Mouse (Mus musculus) megakaryocyte progenitor cell, adult 5-6 weeks (primary cell): Measurements from ENCODE around the gene Fgf9. TPM values are rescaled to one million over a fixed set of nuclear protein-coding genes. Genes with fewer than 3 reads are reported as not detected.

Experiments used
- ATAC-seq: replicated peaks from 2 replicates; pipeline ENCODE4 v1.8.0; 2016; ENCODE audit warnings: mild to moderate bottlenecking, moderate TSS enrichment, inconsistent platforms; ENCODE audit not compliant: poor library complexity
- total RNA-seq, 2 experiments: library from RNA; stranded (forward) in 1 of 2; stranded (reverse) in 1 of 2; fragments of 157-497, 149-512 nt in 1 of 2; fragments of 200-1000 nt in 1 of 2; gene quantifications; 2 replicates each; pipeline versions ENCODE4 v1.2.3 to v1.2.4; 2015 to 2017

Gene Fgf9
- total RNA-seq, 2 experiments from 2014 or later = not detected

DNA sequence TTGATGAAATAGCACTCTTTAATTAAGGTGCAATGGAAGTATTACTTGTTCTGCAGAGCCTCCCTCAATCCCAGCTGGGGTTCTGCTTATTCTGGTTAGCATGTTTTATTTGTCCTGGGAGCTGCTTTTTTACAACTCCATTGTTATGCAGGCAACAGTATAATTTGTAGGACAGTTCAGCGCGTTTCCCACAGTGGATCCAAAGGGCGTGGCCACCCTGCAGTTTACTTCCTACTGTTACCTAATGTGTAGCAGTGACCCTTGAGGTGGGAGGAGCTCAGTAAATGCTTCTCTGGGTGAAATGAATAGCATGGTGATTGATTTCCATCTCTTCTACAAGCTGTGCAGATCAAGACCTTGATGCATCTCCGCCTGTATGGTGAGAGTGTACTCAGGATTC lies 17.0 kb downstream of the Fgf9 start:
- no peak for ATAC-seq

DNA sequence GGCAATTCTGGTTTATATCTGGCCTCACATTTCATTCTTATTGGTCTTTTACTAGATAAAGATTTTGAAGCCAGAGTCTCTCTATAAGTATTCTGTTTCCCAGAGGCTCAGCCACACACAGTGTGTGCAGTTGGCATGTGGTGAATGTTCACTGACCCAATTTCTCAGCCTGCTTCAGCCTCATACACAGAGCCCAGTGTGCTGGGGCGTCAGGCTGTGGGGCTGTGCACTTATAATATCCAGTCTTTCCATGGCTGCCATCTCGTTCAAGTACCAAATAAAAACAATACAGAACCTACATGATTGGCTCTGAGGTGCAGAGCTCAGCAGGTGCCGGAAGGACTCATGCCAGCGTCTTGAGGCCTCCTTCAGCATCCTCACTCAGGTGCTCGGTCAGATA lies 19.1 kb downstream of the Fgf9 start:
- no peak for ATAC-seq

DNA sequence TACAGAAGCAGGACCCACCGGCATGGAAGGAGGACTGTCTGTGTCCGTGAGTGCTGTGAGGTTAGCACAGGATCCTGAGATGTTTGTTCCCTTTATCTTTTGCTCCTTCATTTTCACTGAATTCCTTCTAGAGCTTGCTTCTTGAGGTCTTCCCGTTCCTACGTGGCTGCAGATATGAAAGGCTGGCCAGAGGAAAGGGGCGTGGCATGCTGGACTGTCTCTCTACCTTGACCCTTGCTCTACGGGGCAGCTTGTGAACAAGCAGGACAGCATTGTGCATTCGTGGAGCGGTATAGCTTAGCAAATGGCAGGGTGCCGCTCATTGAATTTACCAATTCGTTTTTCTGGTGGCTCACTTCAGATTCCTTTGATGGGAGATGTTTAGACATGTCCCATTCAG lies 21.0 kb downstream of the Fgf9 start:
- no peak for ATAC-seq

- no peak for ATAC-seq
Measured at GRCm38 (mm10) chr14:58099599-58099998, 29.3 kb downstream of the Fgf9 start.

DNA sequence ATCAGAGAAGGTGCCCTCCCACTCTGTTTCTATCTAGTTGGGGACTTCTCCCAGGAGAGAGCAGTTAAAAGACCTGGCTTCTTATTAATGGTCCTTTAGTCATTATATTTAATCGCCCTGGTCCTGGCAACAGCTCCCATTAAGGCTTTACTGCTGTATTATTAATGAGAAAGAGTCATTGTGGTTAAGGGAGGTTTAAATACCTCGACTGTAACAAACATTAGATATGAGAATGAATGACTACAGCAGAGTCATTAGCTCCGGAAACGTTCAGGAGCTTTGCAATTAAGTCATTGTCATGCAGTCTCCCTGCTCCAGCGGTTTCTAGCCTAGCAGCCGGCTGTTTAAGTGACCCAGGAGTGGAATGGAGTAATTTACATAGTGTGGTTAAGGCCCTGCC lies 31.0 kb downstream of the Fgf9 start:
- ATAC-seq = no peak

DNA sequence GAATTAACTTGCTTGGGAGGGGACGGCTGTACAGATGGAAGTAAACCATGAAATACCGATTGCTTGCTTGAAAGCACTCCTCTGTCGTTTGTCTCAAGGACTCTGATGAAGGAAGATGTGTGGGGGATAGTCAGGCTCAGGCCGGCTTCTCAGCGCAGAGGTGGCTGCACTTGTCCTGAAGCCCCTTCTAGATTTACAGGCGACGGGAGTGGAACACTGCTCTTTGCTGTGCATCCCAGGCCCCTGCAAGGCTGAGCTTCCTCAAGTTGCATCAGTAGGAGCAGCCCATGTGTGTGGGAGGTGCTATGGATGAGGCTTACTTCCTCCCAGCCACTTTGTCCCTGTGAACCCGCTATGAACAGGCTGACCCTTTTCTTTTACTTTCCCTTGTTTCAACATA lies 33.9 kb downstream of the Fgf9 start:
- ATAC-seq = no peak

- ATAC-seq = no peak
Measured at GRCm38 (mm10) chr14:58105596-58105995, 35.2 kb downstream of the Fgf9 start.

- no peak for ATAC-seq
Measured at GRCm38 (mm10) chr14:58109601-58110000, 39.3 kb downstream of the Fgf9 start.

DNA sequence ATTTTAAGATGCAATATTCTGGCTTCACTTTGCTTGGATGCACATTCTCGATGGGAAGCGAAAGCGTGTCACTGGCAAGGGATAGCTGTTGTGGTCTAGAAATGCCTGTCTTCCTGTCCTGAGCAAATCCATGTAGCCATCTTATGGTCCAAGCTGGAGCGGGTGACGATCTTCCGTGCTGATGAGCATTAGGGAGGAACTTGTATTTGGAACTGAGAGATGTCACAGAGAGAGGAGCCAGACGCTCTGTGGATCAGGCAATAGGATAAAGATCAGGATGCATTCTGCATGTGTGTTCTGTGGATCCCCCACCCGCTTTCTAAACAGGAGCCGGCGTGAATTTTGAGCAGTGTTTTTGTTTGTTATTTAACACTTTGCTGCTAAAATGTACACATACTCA lies 41.2 kb downstream of the Fgf9 start:
- ATAC-seq = no peak

GRCm38 (mm10) chr14:58112341-58112740 lies 42.0 kb downstream of the Fgf9 start:
- no peak for ATAC-seq

GRCm38 (mm10) chr14:58113180-58113579 lies 42.8 kb downstream of the Fgf9 start:
- ATAC-seq = no peak

GRCm38 (mm10) chr14:58114146-58114545 lies 43.8 kb downstream of the Fgf9 start:
- ATAC-seq = no peak

DNA sequence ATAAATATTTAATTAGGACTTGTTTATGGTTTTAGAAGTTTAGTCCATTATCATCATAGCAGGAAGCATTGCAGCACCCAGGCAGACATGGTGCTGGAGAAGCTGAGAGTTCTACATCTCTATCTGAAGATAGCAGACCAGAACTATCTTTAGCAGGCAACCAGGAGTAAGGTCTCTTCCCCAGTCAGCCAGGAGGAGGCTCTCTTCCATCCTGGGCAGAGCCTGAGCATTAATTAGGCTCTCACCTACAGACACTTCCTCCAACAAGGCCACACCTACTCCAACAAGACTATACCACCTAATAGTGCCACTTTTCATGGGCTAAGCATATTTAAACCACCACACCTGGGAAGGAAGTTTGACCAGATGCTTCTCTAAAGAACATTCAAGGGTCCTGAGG lies 54.3 kb downstream of the Fgf9 start:
- no peak for ATAC-seq

GRCm38 (mm10) chr14:58126508-58126907 lies 56.2 kb downstream of the Fgf9 start:
- ATAC-seq = no peak

DNA sequence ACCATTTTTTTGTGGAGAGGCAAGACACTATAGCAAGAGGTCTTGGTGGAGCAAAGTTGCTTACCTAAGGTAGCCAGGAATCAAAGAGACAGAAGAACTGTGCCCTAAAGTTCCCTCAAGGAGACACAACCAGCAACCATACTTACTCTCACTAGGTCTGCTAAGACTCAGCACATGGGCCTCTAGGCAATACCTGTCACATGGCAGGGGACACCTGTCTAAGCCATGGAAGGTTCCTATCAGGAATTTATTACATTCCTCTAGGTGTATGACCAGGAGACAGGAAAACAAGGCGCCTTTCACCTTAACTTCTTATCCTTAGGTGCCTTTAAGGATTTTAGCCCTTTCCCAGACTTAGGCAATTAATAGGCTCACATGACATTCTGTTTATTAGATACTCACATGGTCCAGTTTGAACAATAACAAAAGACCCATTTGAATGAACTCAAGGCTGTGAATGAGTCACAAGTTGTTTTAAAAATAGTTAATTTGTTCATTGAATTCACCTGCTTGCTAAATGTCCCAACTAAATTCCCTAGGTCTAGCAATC lies 69.2 kb downstream of the Fgf9 start:
- no peak for ATAC-seq

DNA sequence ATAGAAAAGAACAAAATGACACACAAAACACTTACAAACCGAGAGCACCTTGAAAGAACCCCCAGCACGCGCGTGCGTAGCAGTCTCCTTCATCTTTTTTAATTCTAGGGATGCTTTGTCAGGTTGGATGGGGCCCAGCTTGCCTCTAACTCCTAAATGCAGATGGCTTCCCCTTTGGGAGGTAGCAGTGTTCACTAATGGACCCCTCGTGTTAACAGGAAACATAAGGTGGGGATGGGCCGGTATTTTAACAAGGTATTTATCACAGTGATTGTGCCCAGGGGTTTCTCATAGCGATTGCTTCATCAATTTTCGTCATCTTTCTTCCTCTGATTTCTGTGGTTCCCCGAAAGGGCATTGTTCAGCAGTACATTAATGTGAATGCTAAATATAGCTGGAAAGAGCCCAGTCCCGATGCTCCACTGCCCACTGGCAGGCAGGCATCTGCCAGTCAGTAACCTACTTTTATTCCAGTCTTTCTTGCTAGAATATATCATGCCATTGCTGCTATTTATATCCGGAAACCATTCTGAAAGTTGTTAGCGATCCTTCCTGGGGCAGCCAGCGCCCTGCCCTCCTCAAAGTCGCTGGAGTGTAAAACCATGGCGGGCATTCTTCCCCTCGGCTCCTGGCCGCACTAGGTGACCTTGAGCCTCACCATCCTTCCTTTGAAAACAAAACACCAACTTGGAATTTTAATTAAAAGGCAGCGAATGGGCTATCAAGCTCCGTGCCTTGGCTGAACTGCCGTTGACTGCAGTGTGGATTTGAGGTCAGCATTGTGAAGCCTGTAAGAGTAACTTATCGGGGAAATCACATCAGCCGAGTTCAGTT lies 79.5 kb downstream of the Fgf9 start:
- no peak for ATAC-seq

DNA sequence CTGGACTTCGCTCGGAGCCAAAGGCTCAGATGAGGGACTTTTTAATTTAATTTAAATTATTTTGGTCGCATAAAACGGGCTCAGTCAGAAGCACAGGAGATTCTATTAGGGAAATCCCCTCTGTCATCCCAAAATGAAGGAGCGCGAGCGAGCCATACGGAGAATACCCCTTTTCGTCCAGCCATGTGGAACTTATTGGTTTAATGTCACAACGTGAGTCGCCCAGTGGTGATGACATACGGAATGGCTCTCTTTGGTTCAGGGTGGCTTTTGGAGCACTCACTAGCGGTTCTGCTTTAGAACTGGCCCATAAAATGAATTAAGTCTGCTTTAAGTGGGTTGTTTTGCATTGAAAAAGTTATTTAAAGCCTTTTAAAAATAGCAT lies 80.1 kb downstream of the Fgf9 start:
- ATAC-seq = no peak

DNA sequence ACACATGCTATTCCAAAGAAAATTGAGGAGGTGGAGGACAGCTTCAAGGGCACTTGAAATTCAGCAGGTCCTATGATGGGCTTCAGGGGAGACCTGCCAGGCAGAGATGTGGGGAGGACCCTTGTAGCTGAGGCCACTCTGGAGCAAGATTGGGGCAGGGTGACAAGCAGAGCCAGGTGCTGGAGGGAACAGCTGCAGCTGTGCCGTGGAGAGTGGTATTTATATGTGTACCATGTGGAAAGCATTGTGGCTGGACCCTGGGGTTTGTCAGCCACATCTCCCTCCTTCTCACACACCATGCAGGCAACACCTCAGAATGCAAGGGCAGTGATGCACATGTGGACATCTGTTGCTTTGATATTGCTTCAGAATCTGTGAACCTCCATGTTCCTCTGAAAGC lies 81.8 kb downstream of the Fgf9 start:
- no peak for ATAC-seq

DNA sequence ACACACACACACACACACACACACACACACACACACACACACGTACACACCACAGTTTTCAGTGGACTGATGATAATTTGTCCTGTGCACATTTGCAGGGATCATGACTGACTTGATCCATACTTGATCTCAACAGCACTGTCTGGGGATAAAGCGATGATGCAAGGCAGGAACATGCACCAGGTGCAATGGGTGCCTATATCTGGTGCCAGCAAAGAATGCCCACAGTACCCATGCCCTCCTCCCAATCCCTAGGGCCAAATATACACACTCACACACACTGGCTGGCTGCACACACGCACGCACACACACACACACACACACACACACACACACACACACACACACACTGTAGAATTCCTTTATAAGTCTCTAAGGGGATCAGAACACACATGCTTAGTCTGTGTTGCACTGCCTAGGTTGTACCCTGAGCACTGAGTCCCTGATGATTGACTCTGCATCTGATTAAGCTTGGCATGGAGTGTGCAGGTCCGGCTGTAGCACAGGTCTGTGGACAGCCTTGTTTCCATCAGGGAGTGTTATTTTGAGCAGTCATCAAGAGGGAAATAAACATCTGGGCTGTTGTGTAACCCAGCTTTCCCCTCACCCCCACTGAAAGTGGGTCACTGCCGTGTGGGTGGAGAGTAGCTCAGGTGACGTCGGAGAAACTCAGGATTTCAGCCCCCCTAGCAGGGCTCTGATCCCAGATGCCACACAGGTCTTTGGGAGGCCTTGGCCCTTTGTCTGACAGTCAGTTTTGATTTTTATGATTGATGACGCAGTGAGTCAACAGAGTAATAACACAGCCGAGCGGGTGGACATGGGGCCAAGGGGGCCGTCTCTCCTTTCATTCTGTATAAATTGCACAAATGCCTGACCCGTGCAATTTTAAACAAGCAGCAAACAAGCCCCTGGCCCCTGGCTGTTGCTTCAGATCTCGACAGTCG lies 83.4 kb downstream of the Fgf9 start:
- ATAC-seq = no peak

DNA sequence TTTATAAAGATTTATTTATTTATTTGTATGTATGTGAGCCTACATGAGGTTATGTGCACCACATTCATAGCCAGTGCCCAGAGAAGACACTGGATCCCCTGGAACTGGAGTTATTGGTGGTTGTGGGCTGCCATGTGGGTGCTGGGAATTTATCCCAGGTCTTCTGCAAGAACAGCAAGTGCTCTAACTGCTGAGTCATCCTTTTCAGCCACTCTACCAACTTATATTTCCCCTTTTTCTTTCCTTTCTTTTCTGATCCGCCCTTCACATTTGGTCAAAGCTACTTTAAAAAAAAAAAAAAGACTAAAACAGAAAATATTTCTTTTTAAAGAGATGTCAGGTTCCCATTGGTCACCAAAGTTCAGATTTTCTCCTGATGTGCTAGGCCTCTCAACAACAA lies 90.3 kb downstream of the Fgf9 start:
- no peak for ATAC-seq
